Mouse (Mus musculus) left cerebral cortex, postnatal 14 days (tissue): Measurements from ENCODE around the gene Wwp2. TPM values are rescaled to one million over a fixed set of nuclear protein-coding genes. Genes with fewer than 3 reads are reported as not detected.

ENCODE experiments used
- DNase-seq, 2 experiments: peaks; one replicate each; pipeline ENCODE4 v3.0.0; 2021 to 2022; ENCODE audit warnings: low spot score in 2 of 2, mixed read lengths in 1 of 2
- intact Hi-C: fragments of 180-260 bp; cut with DNase I; formaldehyde crosslinking; loops from one replicate; pipeline ENCODE4 v1.15.1; 2025
- total RNA-seq, 2 experiments: library from RNA; stranded (reverse); gene quantifications; 2 replicates each; pipeline ENCODE4 v1.2.3; 2021

Wwp2 gene
- total RNA-seq, 2 experiments from 2014 or later = 31.7 to 36.2 TPM

DNA sequence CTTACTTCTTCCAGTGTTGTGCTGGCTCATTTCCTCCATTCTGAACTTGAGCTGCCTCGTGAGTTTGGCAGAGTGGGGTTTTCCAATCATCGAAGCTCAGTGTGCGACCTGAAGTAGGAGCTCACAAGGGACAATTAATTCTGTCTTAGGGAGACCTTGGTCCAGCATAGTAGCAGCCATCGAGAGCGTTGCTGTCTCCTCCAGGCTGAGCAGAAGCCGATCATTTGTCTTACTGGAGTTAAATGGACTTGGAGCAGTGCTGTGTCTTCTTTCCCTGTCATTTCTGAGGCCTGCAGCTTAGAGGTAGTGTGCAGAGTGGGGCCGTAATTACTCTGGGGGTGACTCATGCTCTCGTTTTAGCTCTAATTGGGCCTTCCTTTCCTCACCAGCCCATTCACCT lies 62.6 kb downstream of the Wwp2 start:
- DNase-seq = peak in 1 of 2 experiments; percentile 48
- intact Hi-C loops = no loop called here

DNA sequence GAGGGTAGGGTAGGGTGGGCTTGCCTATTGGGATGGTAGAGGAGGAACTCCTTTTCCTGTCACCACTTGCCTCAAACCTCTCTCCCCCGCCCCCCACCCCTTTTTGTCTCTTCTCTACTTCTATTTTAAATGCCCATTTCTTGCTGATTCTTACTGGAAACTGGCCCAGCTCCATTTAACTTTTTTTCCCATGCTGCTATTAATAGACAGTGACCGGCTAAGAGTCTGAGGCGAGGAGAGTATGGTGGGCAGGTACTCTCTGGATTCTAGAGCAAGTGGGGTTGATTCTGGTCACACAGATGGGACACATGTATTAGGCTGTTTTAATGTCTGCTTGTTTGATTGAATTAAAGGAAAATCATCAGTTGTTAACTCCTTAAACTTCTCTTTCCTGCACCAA lies 63.4 kb downstream of the Wwp2 start:
- intact Hi-C loops = no loop called here
- no peak for DNase-seq

DNA sequence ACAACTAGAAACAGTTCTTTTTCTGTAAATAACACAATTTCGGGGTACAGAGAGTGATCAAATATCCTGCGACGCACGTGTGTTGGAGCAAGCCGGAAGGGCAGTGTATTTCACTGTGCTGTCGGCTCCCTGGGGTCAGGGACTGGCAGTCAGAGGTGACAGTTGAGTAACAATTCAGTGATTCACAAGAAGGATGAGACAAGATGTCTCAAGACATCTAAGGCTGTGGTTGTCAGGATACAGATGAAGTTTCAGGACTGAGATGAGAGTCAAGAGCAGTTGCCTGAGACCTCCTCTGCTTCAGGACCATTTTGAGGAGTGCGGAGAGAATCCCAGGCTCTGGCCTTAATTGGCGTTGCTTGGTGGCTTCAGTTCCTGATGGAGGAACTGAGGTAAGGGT lies 66.2 kb downstream of the Wwp2 start:
- DNase-seq = no peak
- intact Hi-C loops = no loop called here

DNA sequence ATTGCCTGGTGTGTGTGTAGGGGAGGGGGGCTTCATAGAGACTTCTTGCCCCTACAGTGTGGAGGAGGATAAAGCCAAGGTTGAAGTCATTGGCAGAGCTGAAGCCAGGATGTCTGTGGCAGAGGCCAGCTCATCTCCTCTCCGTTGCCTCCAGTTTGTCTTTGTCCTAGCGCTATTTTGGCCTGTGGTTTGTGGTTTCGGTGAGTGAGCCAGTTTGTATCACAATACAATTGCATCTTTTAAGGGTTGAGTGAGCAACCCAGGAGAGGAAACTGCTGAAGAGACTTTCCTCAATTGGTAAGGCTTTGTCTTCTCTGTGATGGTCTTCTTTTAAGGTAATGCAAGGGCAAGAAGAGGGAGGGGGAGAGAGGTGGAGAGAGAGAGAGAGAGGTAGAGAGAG lies 66.8 kb downstream of the Wwp2 start:
- intact Hi-C loops = no loop called here
- DNase-seq = no peak

DNA sequence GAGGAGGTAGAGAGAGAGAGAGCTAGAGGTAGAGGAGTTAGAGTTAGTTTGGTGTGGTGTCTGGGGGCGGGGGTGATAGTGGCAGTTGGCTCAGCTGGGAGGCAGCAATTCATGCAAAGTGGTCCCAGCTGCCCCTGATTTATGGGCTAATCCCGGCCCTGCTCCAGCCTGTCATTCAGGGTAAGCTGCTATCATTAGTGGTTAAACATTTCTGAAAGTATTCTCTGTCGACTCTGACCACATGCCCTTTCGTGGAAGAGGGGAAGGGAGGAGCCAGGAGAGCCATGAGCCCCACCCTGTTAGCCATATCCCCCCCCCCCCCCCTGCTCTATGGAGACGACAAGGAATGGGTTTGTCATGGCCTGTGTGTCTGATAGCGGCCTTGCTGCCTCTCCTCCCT lies 67.2 kb downstream of the Wwp2 start:
- intact Hi-C loops = no loop called here
- no peak for DNase-seq

DNA sequence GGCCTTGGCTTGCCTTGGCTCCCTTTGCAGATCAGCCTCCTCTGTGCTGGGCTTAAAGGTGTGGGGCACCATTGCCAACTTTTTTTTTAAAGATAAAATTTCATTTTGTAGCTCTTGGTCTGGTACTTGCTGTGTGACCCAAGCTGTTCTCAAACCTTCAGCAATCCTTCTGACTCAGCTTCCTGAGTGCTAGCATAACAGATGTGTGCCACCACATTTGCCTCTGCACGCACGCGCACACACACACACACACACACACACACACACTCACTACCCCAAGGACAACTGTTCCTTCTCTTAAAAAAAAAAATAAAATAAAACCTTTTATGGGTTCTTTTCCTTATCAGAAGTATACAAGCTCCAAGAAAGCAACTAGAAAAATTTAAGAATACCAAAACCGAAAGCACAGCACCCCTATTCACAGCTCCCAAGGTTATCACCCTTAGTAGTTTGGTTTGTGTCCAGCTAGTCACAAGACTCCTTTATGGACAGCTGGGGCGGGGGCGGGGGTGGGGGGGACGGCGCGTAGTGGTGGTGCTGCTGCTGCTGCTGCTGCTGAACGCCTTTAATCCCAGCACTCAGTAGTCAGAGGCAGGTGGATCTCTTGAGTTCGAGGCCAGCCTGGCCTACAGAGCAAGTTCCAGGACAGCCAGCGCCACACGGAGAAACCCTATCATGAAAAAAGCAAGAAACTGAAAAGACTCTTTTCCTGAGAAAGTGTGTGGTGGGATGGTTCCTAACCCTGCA lies 68.2 kb downstream of the Wwp2 start:
- intact Hi-C loops = no loop called here
- DNase-seq = no peak

DNA sequence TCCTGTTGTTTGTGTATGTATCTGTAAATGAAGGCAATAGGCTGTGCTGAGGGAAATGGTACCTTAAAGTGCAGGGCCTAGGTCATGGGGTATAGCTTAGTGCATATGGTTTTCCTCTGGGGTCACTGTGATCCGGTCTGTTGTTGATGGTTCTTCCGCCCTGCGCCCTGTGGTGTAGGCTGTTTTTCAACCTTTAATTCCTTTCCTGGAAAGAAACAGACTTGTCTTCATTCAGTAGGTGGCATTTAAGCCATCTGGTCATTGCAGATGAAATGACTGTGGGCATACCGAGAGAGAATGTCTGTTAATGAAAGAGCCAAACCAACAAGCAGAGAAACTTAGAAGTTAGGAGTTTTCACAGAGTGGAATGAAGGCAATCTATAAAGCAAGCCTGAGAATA lies 69.1 kb downstream of the Wwp2 start:
- no peak for DNase-seq
- intact Hi-C loops = loop anchor here (5.0 kb wide), 1 partner anchor 48 kb away; no protein-coding TSS in a partner anchor

DNA sequence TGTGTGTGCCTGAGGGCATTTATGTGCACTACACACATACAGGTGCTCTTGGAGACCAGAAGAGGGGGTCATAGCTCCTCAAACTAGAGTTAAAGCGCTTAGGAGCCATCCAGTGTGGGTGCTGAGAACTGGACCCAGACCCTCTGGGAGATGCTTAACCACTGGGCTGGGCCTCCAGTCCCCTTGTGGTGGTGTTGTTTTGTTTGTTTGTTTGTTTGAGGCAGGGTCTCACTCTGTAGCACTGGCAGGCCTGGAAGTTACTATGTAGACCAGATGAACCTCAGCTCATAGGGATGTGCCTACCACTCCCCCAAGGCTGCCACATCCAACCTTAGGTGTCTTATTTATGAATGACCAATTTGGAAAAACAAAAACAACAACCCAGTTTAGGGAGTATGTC lies 70.9 kb downstream of the Wwp2 start:
- DNase-seq = no peak
- intact Hi-C loops = loop anchor here (5.0 kb wide), 1 partner anchor 50 kb away; no protein-coding TSS in a partner anchor

DNA sequence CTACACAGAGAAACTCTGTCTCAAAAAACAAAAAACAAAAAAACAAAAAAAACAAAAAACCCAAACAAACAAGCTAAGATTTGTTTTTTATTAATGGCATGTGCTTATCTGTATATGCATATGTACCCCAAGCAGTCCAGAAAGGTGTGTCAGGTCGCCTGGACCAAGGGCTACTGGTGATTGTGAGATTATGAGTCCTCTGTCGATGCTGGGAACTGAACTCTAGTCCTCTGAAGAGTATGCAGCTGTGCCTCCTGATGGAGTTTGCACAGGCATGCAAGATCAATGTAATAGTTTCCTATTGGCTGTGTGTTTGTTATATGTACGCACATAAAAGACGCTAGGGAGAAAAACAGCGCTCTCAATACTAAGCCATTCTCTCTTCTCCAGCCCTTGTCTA lies 74.0 kb downstream of the Wwp2 start:
- DNase-seq = no peak

DNA sequence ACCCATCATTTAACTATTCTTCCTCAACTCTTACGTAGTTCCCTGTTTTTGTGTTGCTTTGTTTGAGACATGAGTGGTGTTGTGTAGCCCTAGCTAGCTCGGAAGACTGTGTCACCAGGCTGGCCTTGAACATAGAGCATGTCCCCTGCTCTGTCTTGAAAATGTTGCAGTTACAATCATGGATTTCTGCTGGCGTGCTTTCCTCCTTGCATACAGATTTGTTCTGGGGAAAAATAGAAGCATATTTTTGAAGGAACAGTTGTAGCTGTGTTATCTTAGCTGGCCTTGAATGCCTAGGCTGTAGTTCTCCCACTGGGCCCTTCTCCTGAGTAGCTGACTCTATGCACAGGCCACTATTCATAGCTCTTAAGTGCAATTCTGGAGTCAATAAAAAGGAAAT lies 74.6 kb downstream of the Wwp2 start:
- DNase-seq = no peak
- intact Hi-C loops = no loop called here

More for the DNA sequence above, 74.0 kb downstream of the Wwp2 start:
- intact Hi-C loops = no loop called here

DNA sequence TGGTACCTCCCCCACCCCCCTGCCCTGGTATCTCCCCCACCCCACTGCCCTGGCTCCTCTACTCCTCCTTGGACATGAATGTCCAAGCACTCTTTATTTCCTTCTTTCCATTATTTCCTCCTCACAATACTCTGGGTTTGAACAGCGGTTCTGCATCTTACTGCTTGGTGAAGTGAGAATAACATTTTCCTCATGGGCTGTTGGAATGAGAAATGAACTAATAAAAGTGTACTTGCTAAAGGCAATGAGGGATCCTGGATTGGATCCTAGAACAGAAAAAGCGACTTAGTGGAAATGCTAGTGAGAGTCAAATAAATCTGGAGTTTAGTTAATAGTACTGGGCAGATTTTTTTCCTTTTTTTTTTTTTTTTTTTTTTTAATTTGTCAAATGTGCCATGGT lies 77.1 kb downstream of the Wwp2 start:
- intact Hi-C loops = no loop called here
- no peak for DNase-seq

DNA sequence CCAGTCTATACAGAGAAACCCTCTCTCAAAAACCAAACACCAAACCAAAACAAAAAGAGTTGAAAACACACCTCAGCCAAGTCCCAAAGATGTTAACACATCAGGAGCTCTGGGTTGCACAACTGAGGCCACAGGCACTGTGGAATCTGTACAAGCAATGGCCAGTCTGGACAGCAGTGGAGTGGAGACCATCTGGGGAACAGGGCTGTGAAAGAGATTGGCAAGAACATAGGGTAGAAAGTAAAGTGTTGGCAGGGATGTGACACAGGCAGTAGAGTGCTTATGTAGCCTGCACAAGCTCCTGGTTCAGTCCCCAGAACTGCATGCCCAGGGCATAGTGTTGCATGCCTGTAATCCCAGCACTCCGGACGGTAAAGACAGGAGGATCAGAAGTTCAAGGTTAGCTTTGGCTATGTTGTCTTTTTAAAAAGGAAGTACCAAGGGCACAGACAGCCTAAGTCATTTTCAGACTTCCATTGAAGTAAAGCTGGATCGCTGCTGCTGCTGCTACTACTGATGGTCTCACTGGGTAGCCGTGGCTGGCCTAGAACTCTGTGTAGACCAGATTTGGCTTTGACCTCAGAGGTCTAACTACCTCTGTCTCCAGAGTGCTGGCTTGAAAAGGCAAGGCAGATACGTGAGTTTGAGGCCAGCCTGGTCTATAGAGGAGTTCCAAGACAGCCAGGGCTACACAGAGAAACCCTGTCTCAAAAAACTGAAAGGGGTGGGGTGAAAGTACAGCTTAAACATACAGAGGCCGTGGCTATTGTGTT lies 79.0 kb downstream of the Wwp2 start:
- intact Hi-C loops = no loop called here
- DNase-seq = no peak

DNA sequence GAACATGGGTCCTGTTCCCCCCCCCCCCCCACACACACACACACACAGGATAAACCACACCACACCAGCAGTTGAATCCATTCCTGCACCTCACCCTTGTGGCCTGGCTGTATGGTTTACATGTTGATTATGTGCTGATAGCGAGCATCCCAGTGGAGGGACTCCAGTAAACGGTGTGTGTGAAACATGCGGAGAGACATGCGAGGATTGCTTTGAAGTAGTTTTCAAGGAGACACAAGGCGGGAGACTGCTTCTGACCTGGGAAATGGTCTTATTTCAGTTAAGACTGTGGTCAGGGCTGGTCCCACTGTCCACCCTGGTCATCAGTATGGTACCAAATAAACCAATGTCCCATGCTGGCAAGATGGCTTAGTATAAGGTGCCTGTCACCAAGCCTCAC lies 82.6 kb downstream of the Wwp2 start:
- intact Hi-C loops = no loop called here
- no peak for DNase-seq

DNA sequence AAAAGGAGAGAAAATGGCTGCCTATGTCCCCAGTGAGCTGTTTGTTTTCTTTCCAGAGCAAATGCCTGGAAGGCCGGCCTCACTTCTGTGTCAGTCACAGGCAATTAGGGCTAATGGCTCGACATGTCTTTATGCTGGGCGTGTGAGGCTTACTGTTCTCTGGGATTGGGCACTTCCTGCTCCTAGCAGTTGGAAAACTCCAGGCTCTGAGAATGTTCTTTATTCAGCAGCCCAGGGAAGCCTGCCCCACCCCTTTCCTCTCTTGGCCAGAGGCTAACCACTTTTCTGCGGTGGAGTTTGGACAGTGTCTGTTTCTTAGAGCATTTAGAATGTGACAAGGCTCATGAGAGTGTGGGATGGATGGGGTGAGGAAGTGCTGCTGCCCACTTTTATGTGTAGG lies 83.7 kb downstream of the Wwp2 start:
- intact Hi-C loops = no loop called here
- DNase-seq = peak in 1 of 2 experiments; percentile 23

DNA sequence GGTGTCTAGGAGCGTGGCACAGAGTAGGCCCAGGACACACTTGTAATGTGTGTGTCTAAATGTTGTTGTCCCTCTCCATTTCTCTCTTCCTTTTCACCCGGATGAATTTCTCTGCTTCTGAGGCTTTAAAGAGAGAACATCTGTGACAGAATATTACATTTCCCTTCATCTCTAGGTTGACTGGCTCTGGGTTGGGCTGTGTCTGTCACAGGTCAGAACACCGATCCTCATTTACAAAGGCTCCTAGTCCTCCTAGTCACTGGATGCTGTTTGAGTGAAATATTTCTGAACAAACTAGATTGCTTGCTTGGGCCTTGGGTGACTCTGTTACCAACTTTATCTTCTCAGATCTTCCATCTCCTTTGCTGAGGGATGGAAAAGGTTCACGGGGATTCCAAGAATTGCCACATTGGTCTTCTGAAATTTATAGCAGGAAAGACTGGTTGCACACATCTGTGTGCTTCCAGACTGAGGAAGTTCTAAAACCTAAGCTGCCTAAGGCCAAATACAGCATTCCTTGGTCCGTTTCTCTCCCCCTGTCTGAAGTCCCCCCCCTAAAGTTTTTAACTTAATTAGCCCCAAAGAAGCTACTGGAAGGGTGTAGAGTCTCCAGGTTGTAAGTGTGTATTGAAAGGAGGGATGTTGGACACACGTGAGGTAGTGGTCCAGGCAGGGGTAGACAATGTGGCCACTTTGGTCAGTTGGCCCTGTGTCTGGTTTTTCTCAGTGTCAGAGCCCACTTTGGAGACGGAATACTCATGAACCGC lies 85.8 kb downstream of the Wwp2 start:
- intact Hi-C loops = no loop called here
- no peak for DNase-seq

DNA sequence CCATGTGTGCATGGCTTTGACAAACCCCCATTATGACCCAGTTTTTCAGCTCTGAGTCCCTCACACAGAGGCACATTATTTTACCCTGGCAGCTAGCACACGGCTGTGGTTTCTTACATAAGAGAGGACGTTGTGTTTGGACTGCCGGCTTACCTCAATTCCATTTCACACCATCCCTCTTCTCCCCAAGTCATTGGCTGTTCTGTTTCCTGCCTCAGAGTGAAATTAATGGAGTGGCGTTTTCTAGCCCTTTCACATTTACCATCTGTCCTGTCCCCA lies 86.3 kb downstream of the Wwp2 start:
- peak; percentile 17 to 61 for DNase-seq
- intact Hi-C loops = no loop called here

DNA sequence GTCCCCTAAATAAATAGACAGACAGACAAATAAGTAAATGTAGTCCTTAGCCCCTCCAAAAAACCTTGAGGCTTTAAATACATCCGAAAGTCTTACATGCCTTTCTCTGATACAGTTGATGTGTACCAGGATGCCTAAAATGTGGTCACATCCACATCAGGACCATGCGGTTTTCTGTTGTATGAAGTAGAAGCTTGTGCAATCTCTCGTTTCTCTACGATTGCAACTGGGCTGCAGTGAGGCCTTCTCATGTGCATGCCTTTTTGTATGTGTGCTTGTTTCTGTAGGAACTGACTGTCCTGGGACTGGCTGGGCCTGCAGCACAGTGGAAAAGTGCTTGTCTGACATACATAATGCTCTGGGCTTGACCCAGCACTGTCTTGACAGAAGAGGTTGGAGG lies 88.4 kb downstream of the Wwp2 start:
- DNase-seq = no peak
- intact Hi-C loops = no loop called here

DNA sequence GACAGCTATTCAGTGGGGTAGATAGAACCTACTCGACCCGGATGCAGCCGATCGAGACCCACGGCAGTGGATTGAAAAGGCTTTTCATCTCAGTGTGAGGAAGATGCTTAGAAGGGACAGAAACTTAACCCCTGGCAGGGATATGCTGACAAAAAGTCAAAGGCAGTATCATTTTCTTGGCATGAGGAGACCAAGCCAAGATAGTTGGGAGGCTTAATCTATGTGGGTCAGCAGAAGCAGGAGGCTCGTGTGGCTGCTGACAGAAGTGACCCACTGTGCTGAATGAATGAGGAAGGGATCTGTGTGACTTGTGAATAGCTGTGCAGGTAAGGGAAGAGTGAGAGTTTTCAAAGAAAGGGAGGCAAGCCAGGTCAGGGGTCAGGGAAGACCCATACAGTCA lies 92.6 kb downstream of the Wwp2 start:
- DNase-seq = no peak
- intact Hi-C loops = no loop called here

DNA sequence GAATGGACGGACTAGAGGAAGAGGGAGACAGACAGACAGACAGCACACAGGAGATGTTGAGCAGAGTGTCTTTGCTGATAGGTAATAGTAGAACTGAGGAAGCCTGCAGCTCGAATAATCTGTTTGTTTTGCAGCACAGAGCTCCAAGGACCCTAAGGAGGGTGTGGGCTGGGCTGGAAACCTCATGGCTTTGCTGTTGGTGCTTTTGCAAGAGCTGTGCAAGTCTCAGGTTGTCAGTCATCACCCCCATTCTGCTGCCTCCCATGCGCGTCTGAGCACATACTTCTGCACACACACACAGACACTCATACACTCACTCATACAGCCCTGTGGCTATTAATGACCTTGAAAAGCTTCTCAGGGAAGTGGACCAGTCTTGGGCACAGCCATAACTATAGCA lies 101.3 kb downstream of the Wwp2 start:
- intact Hi-C loops = no loop called here
- DNase-seq = no peak

DNA sequence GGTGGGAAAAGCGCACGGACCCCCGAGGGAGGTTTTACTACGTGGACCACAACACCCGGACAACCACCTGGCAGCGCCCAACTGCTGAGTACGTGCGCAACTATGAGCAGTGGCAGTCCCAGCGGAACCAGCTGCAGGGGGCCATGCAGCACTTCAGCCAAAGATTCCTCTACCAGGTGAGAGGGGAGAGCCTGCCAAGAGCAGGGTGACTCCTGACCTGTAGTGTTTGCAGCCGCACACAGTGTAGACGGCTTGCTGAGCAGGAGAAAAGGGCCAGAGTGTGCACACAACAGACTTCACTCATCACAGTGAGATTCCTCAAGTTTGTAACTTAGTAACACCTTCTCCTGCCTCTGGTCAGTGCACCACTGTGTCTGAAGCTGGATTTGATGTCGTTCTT lies 104.5 kb downstream of the Wwp2 start:
- intact Hi-C loops = no loop called here
- DNase-seq = no peak

DNA sequence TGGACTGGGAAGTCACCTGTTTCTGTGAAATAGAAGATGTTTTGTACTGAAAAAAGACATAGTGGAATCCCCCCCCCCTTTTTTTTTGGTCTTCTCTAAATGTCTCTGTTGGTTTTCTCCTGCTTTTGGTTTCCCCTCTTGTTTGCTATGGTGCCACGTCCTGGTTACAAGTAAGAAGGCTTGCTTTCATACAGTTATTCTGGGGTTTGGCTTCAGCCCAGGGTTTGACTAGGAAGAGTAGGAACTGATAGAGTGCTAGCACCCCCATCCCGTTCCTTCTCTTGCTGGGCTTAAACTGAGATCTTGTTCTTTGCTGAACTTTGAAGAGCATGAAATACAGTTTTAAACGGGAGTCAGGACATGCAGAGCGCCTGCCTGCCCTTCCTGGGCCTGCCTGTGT lies 105.2 kb downstream of the Wwp2 start:
- intact Hi-C loops = no loop called here
- DNase-seq = peak; percentile 26 to 32
